Mouse (Mus musculus) lung, postnatal 0 days (tissue): Measurements from ENCODE around the gene Fggy. TPM values are rescaled to one million over a fixed set of nuclear protein-coding genes. Genes with fewer than 3 reads are reported as not detected.

Experiments
- ATAC-seq: fragments of 200-750 bp; cut with Nextera tagmentation; 2 replicates; pipeline ENCODE4 v1.8.0; 2017; ENCODE audit warnings: moderate library complexity
- DNase-seq: peaks from one replicate; pipeline ENCODE4 v3.0.0-alpha.2; 2016; ENCODE audit warnings: low spot score
- H3K27ac ChIP-seq: fragments of 300-500 bp; sonication (generic); 2 replicates; pipeline ENCODE4 v1.5.1; 2014; ENCODE audit warnings: antibody characterized with exemption, mild to moderate bottlenecking, low read length, mixed read lengths
- H3K27me3 ChIP-seq: fragments of 300-500 bp; sonication (generic); replicated peaks from 2 replicates; pipeline ENCODE4 v1.6.1; 2014; ENCODE audit warnings: low read length, mixed read lengths; ENCODE audit not compliant: insufficient read depth
- H3K36me3 ChIP-seq: fragments of 300-500 bp; sonication (generic); 2 replicates; pipeline ENCODE4 v1.6.1; 2014; ENCODE audit warnings: low read length, mixed read lengths; ENCODE audit not compliant: insufficient read depth
- H3K4me1 ChIP-seq: fragments of 300-500 bp; sonication (generic); 2 replicates; pipeline ENCODE4 v1.6.1; 2014; ENCODE audit warnings: antibody characterized with exemption, low read depth, low read length, mixed read lengths; ENCODE audit not compliant: insufficient read depth
- H3K4me2 ChIP-seq: fragments of 300-500 bp; sonication (generic); replicated peaks from 2 replicates; pipeline ENCODE4 v1.6.1; 2014; ENCODE audit warnings: low read depth, mild to moderate bottlenecking, low read length, moderate library complexity, mixed read lengths
- H3K4me3 ChIP-seq: fragments of 300-500 bp; sonication (generic); 2 replicates; pipeline ENCODE4 v1.5.1; 2014; ENCODE audit warnings: low read depth, low read length
- H3K9ac ChIP-seq: fragments of 300-500 bp; sonication (generic); replicated peaks from 2 replicates; pipeline ENCODE4 v1.6.1; 2014; ENCODE audit warnings: low read depth, mild to moderate bottlenecking
- H3K9me3 ChIP-seq: fragments of 300-500 bp; sonication (generic); 2 replicates; pipeline ENCODE4 v1.6.1; 2016; ENCODE audit warnings: low read length, mixed read lengths
- CTCF ChIP-seq: IDR thresholded peaks from 2 replicates; pipeline ENCODE4 v1.5.1; 2016; ENCODE audit warnings: antibody characterized with exemption, mild to moderate bottlenecking
- EP300 ChIP-seq: IDR thresholded peaks from 2 replicates; pipeline ENCODE4 v1.6.1; 2016; ENCODE audit warnings: antibody characterized with exemption, mild to moderate bottlenecking, control low read depth
- WGBS: fragments of 180-500 bp; shearing (Covaris S2); extraction: QIAGEN DNeasy Blood & Tissue Kit; methylation state at CpG from one replicate; pipeline ENCODE4 v1.1.7; 2014; 5-methylcytosine and 5-hydroxymethylcytosine counted together
- polyA plus RNA-seq: library from polyadenylated mRNA; unstranded; fragments of >200 nt; fragmentation: Nextera tagmentation; extraction: Ambion mirVana; gene quantifications from 2 replicates; pipeline ENCODE4 v1.2.1, GENCODE M21; 2015

The Fggy gene
- polyA plus RNA-seq, 1 experiment from 2014 or later: 6.2 TPM

GRCm38 (mm10) chr4:95736674-95737073, 179.4 kb downstream of the Fggy start:
- H3K4me1 ChIP-seq: peaks cover 3% of the 10 kb centered on the region; the same call in 1 of the 2 replicates
- ATAC-seq: no peak
- no peaks in the 10 kb centered on the region for H3K36me3 ChIP-seq
- no peaks in the 10 kb centered on the region for H3K27me3 ChIP-seq
- no peak overlapping the region for H3K9ac ChIP-seq
- DNase-seq: no peak
- H3K4me2 ChIP-seq: no peak overlapping the region
- 61% methylated on average over 2 of the region's 2 CpGs for WGBS
- no peaks in the 10 kb centered on the region for H3K9me3 ChIP-seq
- no peak overlapping the region for H3K4me3 ChIP-seq
- TF ChIP-seq EP300 (no peak), CTCF (no peak)
- no peak overlapping the region for H3K27ac ChIP-seq

- Histone ChIP-seq H3K4me2 (no peak overlapping the region), H3K27me3 (no peaks in the 10 kb centered on the region), H3K4me3 (no peak overlapping the region), H3K27ac (no peak overlapping the region), H3K4me1 (peaks cover 7% of the 10 kb centered on the region; the same call in 1 of the 2 replicates), H3K36me3 (no peaks in the 10 kb centered on the region), H3K9me3 (no peaks in the 10 kb centered on the region), H3K9ac (no peak overlapping the region)
- DNase-seq: no peak
- TF ChIP-seq CTCF (no peak), EP300 (no peak)
- no peak for ATAC-seq
- 17% methylated on average over 5 of the region's 5 CpGs for WGBS
These were observed 180.9 kb downstream of the Fggy start for GRCm38 (mm10) chr4:95738179-95738578.

GRCm38 (mm10) chr4:95738725-95739124, 181.4 kb downstream of the Fggy start:
- H3K27me3 ChIP-seq: no peaks in the 10 kb centered on the region
- peaks cover 4% of the 10 kb centered on the region; the same call in 1 of the 2 replicates for H3K4me1 ChIP-seq
- no peaks in the 10 kb centered on the region for H3K9me3 ChIP-seq
- no peak overlapping the region for H3K4me3 ChIP-seq
- no peak for ATAC-seq
- H3K4me2 ChIP-seq: no peak overlapping the region
- H3K36me3 ChIP-seq: no peaks in the 10 kb centered on the region
- DNase-seq: no peak
- no peak overlapping the region for H3K9ac ChIP-seq
- TF ChIP-seq EP300 (no peak), CTCF (no peak)
- H3K27ac ChIP-seq: no peak overlapping the region
- WGBS: 42% methylated on average over 4 of the region's 4 CpGs

- 53% methylated on average over 7 of the region's 7 CpGs for WGBS
- no peaks in the 10 kb centered on the region for H3K27me3 ChIP-seq
- peak; percentile 77 for ATAC-seq
- H3K36me3 ChIP-seq: no peaks in the 10 kb centered on the region
- peak; percentile 33 for DNase-seq
- no peak overlapping the region for H3K4me3 ChIP-seq
- peaks cover 4% of the 10 kb centered on the region; the same call in 1 of the 2 replicates for H3K4me1 ChIP-seq
- no peak overlapping the region for H3K4me2 ChIP-seq
- H3K9ac ChIP-seq: no peak overlapping the region
- no peaks in the 10 kb centered on the region for H3K9me3 ChIP-seq
- TF ChIP-seq CTCF (no peak), EP300 (no peak; the same call in 1 of the 2 replicates)
- no peak overlapping the region for H3K27ac ChIP-seq
These were observed 183.9 kb downstream of the Fggy start for GRCm38 (mm10) chr4:95741115-95741734.

GRCm38 (mm10) chr4:95742986-95743385, 185.7 kb downstream of the Fggy start:
- H3K4me3 ChIP-seq: no peak overlapping the region
- ATAC-seq (peak; percentile 55), DNase-seq (peak; percentile 70)
- no peaks in the 10 kb centered on the region for H3K27me3 ChIP-seq
- peaks cover 4% of the 10 kb centered on the region; the same call in 1 of the 2 replicates for H3K4me1 ChIP-seq
- H3K9me3 ChIP-seq: no peaks in the 10 kb centered on the region
- WGBS: 32% methylated on average over 4 of the region's 4 CpGs
- H3K36me3 ChIP-seq: no peaks in the 10 kb centered on the region
- no peak overlapping the region for H3K4me2 ChIP-seq
- peak; percentile 47 for TF ChIP-seq CTCF
- TF ChIP-seq EP300: peak; percentile 68
- no peak overlapping the region for H3K27ac ChIP-seq
- H3K9ac ChIP-seq: no peak overlapping the region

GRCm38 (mm10) chr4:95746954-95747353, 189.6 kb downstream of the Fggy start:
- Histone ChIP-seq H3K9ac (no peak overlapping the region), H3K4me3 (no peak overlapping the region), H3K27ac (no peak overlapping the region), H3K4me2 (no peak overlapping the region), H3K4me1 (0 out of 2 replicates have a peak, but pooled peaks cover 4% of the 10 kb centered on the region), H3K36me3 (no peaks in the 10 kb centered on the region), H3K9me3 (no peaks in the 10 kb centered on the region), H3K27me3 (no peaks in the 10 kb centered on the region)
- ATAC-seq (no peak), DNase-seq (no peak)
- TF ChIP-seq CTCF: no peak
- TF ChIP-seq EP300: no peak
- 91% methylated on average over 6 of the region's 6 CpGs for WGBS
